ENCODE assay signal across 8 mouse cellular contexts in the genomic region with DNA sequence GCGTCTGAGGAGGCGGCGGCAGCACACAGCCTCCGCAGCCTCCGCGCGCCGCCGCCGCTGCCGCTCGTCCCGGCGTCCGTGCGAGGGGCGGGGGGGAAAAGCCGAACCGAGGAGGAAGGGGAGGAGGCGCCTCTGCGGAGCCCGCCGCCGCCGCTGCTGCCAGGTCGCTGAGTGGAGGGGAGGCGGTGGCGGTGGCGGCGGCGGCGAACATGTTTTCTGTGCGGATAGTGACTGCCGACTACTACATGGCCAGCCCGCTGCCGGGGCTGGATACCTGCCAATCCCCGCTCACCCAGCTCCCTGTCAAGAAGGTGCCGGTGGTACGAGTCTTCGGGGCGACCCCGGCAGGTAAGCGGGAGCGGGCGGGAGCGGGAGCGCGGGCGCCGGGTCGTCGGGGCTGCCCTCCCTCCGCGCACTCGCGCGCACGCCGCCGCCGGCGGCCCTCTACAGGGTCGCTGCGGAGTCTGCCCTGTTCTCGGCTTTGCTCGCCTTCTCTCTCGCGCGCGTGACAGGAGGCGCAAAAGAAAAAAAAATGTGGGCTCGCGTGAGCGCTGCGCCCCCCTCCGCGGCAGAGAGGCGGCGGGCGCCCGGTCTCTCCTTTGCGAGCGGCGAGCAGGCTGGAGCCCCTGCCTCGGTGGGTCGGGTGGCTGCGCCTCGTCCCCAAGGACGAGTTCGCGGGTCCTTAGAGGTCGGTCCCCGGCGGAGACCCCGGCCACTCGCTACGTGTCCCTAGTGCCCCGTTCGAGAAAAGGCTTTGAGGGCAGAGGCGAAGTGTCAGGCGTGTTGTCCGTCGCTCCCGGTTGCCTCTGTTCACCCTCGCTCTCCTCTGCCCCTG. TPM values are rescaled to one million over a fixed set of nuclear protein-coding genes. Genes with fewer than 3 reads are reported as not detected.
A peak's percentile ranks its signal among the peaks of the same experiment; 100 is the strongest.
DNase-seq lines count a peak whose midpoint lies in the region; ATAC-seq and TF ChIP-seq lines count a peak whose summit lies in the region.

No protein-coding gene starts in this region.

- no peak for TF ChIP-seq EP300 in CH12.LX (IDR thresholded peaks at IDR 0.05; ENCODE audit: low read length)
- no peak; the same call in 1 of the 2 replicates for TF ChIP-seq EP300 in heart, postnatal 0 days (IDR thresholded peaks at IDR 0.05; ENCODE audit: low read depth)
- no peak for TF ChIP-seq EP300 in liver, postnatal 0 days (IDR thresholded peaks at IDR 0.05; ENCODE audit: low read depth)

- TF ChIP-seq CTCF in CH12.LX (conservative IDR thresholded peaks at IDR 0.05 in 1 of 2, IDR thresholded peaks at IDR 0.05 in 1 of 2; ENCODE audit: low read depth in 2 of 2, low read length in 2 of 2) = no peak
- no peak; the same call in 1 of the 2 replicates for TF ChIP-seq CTCF in heart, postnatal 0 days (IDR thresholded peaks at IDR 0.05; ENCODE audit: low read depth)
- TF ChIP-seq CTCF in liver, postnatal 0 days (IDR thresholded peaks at IDR 0.05; ENCODE audit: low read depth) = peak; percentile 66; the same call in 1 of the 2 replicates
- TF ChIP-seq CTCF in testis, adult 2 months (IDR thresholded peaks at IDR 0.05; ENCODE audit: control insufficient read depth, insufficient read depth, insufficient replicate concordance, low read depth, low read length) = 0 out of 2 replicates have a peak, but pooled peaks have one; percentile 18

- no peak for TF ChIP-seq RAD21 in CH12.LX (IDR thresholded peaks at IDR 0.05; ENCODE audit: low read depth, low read length)

- H3K27ac ChIP-seq in CH12.LX (ENCODE audit: insufficient read depth, low read depth) = peak overlapping the region; percentile 78
- H3K27ac ChIP-seq in forebrain, embryonic 12.5 days = peak overlapping the region; percentile 100
- H3K27ac ChIP-seq in heart, postnatal 0 days (ENCODE audit: low read depth) = peak overlapping the region; percentile 98
- peak overlapping the region; percentile 100 for H3K27ac ChIP-seq in liver, postnatal 0 days (ENCODE audit: low read depth)
- peak overlapping the region; percentile 100 for H3K27ac ChIP-seq in neural tube, embryonic 14.5 days (ENCODE audit: low read depth, low read length)
- H3K27ac ChIP-seq in testis, adult 2 months (ENCODE audit: control insufficient read depth, insufficient read depth, low read depth, low read length) = peak overlapping the region; percentile 86

- in situ Hi-C loops in CH12.LX (cut with MboI; ENCODE audit: low pct_ligation_motif_present, low pct_unique_long_range_greater_than_20kb, low sequenced_read_pairs) = no loop called here

- H3K4me3 ChIP-seq in CH12.LX (replicated peaks in 1 of 3; ENCODE audit: low read depth in 2 of 3, low read length in 2 of 3, poor library complexity in 1 of 3) = peak overlapping the region; percentile 82 to 87 (median 82)
- peak overlapping the region; percentile 91 for H3K4me3 ChIP-seq in forebrain, embryonic 12.5 days (replicated peaks)
- H3K4me3 ChIP-seq in heart, postnatal 0 days (ENCODE audit: low read depth, low read length) = peak overlapping the region; percentile 69
- peak overlapping the region; percentile 73 for H3K4me3 ChIP-seq in liver, postnatal 0 days (ENCODE audit: low read depth, low read length)
- peak overlapping the region; percentile 95 for H3K4me3 ChIP-seq in neural tube, embryonic 14.5 days (ENCODE audit: low read depth, low read length)
- H3K4me3 ChIP-seq in testis, adult 2 months (ENCODE audit: control insufficient read depth, low read depth, low read length) = peak overlapping the region; percentile 95

- peaks cover 2 to 15% of the 10 kb centered on the region in 2 experiments; a peak in 3 of 4 replicates for H3K4me1 ChIP-seq in CH12.LX (ENCODE audit: control insufficient read depth in 1 of 2, insufficient read depth in 2 of 2)
- H3K4me1 ChIP-seq in forebrain, embryonic 12.5 days = peaks cover 17% of the 10 kb centered on the region
- H3K4me1 ChIP-seq in heart, postnatal 0 days (ENCODE audit: control insufficient read depth, insufficient read depth) = peaks cover 9% of the 10 kb centered on the region
- peaks cover 11% of the 10 kb centered on the region; the same call in 1 of the 2 replicates for H3K4me1 ChIP-seq in liver, postnatal 0 days (ENCODE audit: insufficient read depth)
- peaks cover 11% of the 10 kb centered on the region; the same call in 1 of the 2 replicates for H3K4me1 ChIP-seq in neural tube, embryonic 14.5 days (ENCODE audit: control insufficient read depth, insufficient read depth, low read length)
- H3K4me1 ChIP-seq in testis, adult 2 months (ENCODE audit: control insufficient read depth, insufficient read depth, low read length) = no peaks in the 10 kb centered on the region; the same call in 1 of the 2 replicates

- no peak overlapping the region for H3K4me2 ChIP-seq in CH12.LX (ENCODE audit: insufficient read depth, low read depth, poor library complexity, severe bottlenecking)
- peak overlapping the region; percentile 63 for H3K4me2 ChIP-seq in forebrain, embryonic 12.5 days
- H3K4me2 ChIP-seq in heart, postnatal 0 days (ENCODE audit: low read depth, low read length) = peak overlapping the region; percentile 66
- H3K4me2 ChIP-seq in liver, postnatal 0 days (ENCODE audit: low read depth, low read length) = peak overlapping the region; percentile 94
- H3K4me2 ChIP-seq in neural tube, embryonic 14.5 days (ENCODE audit: low read depth, low read length) = peak overlapping the region; percentile 74

- peak; percentile 58 for DNase-seq in CH12.LX (ENCODE audit: extremely low read depth)
- DNase-seq in c-Kit-positive CD71-negative TER-119-negative erythroid progenitor cells, embryonic 14.5 days (ENCODE audit: low read depth) = peak; percentile 46
- peak; percentile 86 for DNase-seq in heart, postnatal 0 days (ENCODE audit: low spot score)
- peak; percentile 72 for DNase-seq in layer of hippocampus, adult 11-12 months (ENCODE audit: low spot score)
- DNase-seq in liver, postnatal 0 days = peak; percentile 85

- H3K79me2 ChIP-seq in CH12.LX (replicated peaks; ENCODE audit: control insufficient read depth, extremely low read depth, insufficient read depth, poor library complexity, severe bottlenecking) = peaks cover 23% of the 10 kb centered on the region

- peak overlapping the region; percentile 74 for H3K9ac ChIP-seq in CH12.LX (ENCODE audit: insufficient read depth, low read depth)
- H3K9ac ChIP-seq in forebrain, embryonic 12.5 days = peak overlapping the region; percentile 95
- peak overlapping the region; percentile 75 for H3K9ac ChIP-seq in heart, postnatal 0 days (replicated peaks; ENCODE audit: low read depth, low read length)
- peak overlapping the region; percentile 97 for H3K9ac ChIP-seq in liver, postnatal 0 days (replicated peaks)
- peak overlapping the region; percentile 97 for H3K9ac ChIP-seq in neural tube, embryonic 14.5 days (replicated peaks; ENCODE audit: low read depth, low read length)

- ATAC-seq in forebrain, embryonic 12.5 days (ENCODE audit: low FRiP score) = peak; percentile 66
- peak; percentile 53 for ATAC-seq in heart, postnatal 0 days (ENCODE audit: insufficient read depth, low read depth)
- peak; percentile 52 for ATAC-seq in liver, postnatal 0 days
- ATAC-seq in neural tube, embryonic 14.5 days (ENCODE audit: low read depth) = peak; percentile 68

- TF ChIP-seq POLR2A in CH12.LX (IDR thresholded peaks at IDR 0.05; ENCODE audit: low read depth, low read length) = no peak; the same call in 1 of the 2 replicates
- TF ChIP-seq POLR2A in testis, adult 2 months (IDR thresholded peaks at IDR 0.05; ENCODE audit: control insufficient read depth, low read depth, low read length) = peak; percentile 32; the same call in 1 of the 2 replicates

- peaks cover 5% of the 10 kb centered on the region for H3K9me3 ChIP-seq in CH12.LX (replicated peaks; ENCODE audit: low read length)
- H3K9me3 ChIP-seq in forebrain, embryonic 12.5 days = 0 out of 2 replicates have a peak, but pooled peaks cover 5% of the 10 kb centered on the region
- H3K9me3 ChIP-seq in heart, postnatal 0 days (replicated peaks; ENCODE audit: control insufficient read depth, low read length) = no peaks in the 10 kb centered on the region
- H3K9me3 ChIP-seq in liver, postnatal 0 days (ENCODE audit: low read length) = no peaks in the 10 kb centered on the region
- H3K9me3 ChIP-seq in neural tube, embryonic 14.5 days (ENCODE audit: control insufficient read depth, low read length) = no peaks in the 10 kb centered on the region

- peaks cover 0 to 2% of the 10 kb centered on the region in 2 experiments for H3K36me3 ChIP-seq in CH12.LX (replicated peaks in 1 of 2; ENCODE audit: control insufficient read depth in 1 of 2, insufficient read depth in 1 of 2, low read length in 1 of 2)
- H3K36me3 ChIP-seq in forebrain, embryonic 12.5 days (replicated peaks) = 0 out of 2 replicates have a peak, but pooled peaks cover 4% of the 10 kb centered on the region
- no peaks in the 10 kb centered on the region for H3K36me3 ChIP-seq in heart, postnatal 0 days (replicated peaks; ENCODE audit: control insufficient read depth, insufficient read depth, low read length)
- H3K36me3 ChIP-seq in liver, postnatal 0 days (replicated peaks; ENCODE audit: insufficient read depth, low read length) = no peaks in the 10 kb centered on the region
- no peaks in the 10 kb centered on the region for H3K36me3 ChIP-seq in neural tube, embryonic 14.5 days (ENCODE audit: control insufficient read depth, insufficient read depth, low read length)
- H3K36me3 ChIP-seq in testis, adult 2 months (ENCODE audit: control insufficient read depth, insufficient read depth, low read length) = no peaks in the 10 kb centered on the region

- dilution Hi-C loops in CH12.LX (cut with MboI; ENCODE audit: extremely low pct_ligation_motif_present, extremely low pct_unique_long_range_greater_than_20kb, low sequenced_read_pairs) = no loop called here

- H3K27me3 ChIP-seq in CH12.LX (replicated peaks) = no peaks in the 10 kb centered on the region
- H3K27me3 ChIP-seq in forebrain, embryonic 12.5 days = no peaks in the 10 kb centered on the region
- H3K27me3 ChIP-seq in heart, postnatal 0 days (ENCODE audit: control insufficient read depth, insufficient read depth, low read length) = no peaks in the 10 kb centered on the region
- no peaks in the 10 kb centered on the region for H3K27me3 ChIP-seq in liver, postnatal 0 days (ENCODE audit: insufficient read depth, low read length)
- H3K27me3 ChIP-seq in neural tube, embryonic 14.5 days (ENCODE audit: control insufficient read depth, insufficient read depth, low read length) = no peaks in the 10 kb centered on the region
- H3K27me3 ChIP-seq in testis, adult 2 months (ENCODE audit: control insufficient read depth, insufficient read depth, low read length) = no peaks in the 10 kb centered on the region

- under 1% methylated on average over 87 of the region's 105 CpGs for WGBS in forebrain, embryonic 12.5 days
- WGBS in heart, postnatal 0 days = under 1% methylated on average over 88 of the region's 105 CpGs
- 0% methylated on average over 51 of the region's 105 CpGs for WGBS in liver, postnatal 0 days (ENCODE audit: insufficient replicate concordance)
- under 1% methylated on average over 78 of the region's 105 CpGs for WGBS in neural tube, embryonic 14.5 days

RNA-seq across cellular contexts. Expression of gene Rev3l, which starts 0.6 kb away (rescaled TPM):
- total RNA-seq in CH12.LX (2012; rRNA removed) = 10.5 and 11.0 TPM in 2 replicates
- total RNA-seq in CH12.LX (2014; rRNA removed) = 18.0 and 19.9 TPM in 2 replicates
- polyA plus RNA-seq in CH12.LX (2012; ENCODE audit: insufficient read length, low read depth) = 13.4 and 13.9 TPM in 2 replicates
- polyA plus RNA-seq in forebrain, embryonic 12.5 days (2016; fragmentation: Nextera tagmentation; extraction: Ambion mirVana) = 19.7 and 19.9 TPM in 2 replicates
- total RNA-seq in heart, postnatal 0 days (2014; rRNA removed; ENCODE audit: low replicate concordance) = 16.7 and 34.7 TPM in 2 replicates
- 5.4 and 5.5 TPM in 2 replicates for polyA plus RNA-seq in heart, postnatal 0 days (2015; fragmentation: Nextera tagmentation; extraction: Ambion mirVana)
- polyA plus RNA-seq in liver, postnatal 0 days (2015; fragmentation: Nextera tagmentation; extraction: Ambion mirVana) = 2.8 and 2.9 TPM in 2 replicates
- 68.9 and 77.3 TPM in 2 replicates for polyA plus RNA-seq in neural tube, embryonic 14.5 days (2014; fragmentation: Nextera tagmentation; extraction: Ambion mirVana)
- 31.1 and 38.4 TPM in 2 replicates for polyA plus RNA-seq in testis, adult 2 months (2012; rRNA removed)

Comparison
In these comparisons a context has a peak if more than half of its experiments do, and no peak if none do; other contexts are left out.
1. Peak in every context shown above with its lines: DNase-seq, ATAC-seq, H3K4me3 ChIP-seq and H3K27ac ChIP-seq.
2. CTCF ChIP-seq: peak in liver, postnatal 0 days (single experiment) and testis, adult 2 months (single experiment); none in CH12.LX (0 of 2) and heart, postnatal 0 days (single experiment).